Mouse (Mus musculus) kidney, embryonic 16.5 days (tissue): Measurements from ENCODE around the gene Morc4. TPM values are rescaled to one million over a fixed set of nuclear protein-coding genes. Genes with fewer than 3 reads are reported as not detected.

Source experiments
- ATAC-seq: fragments of 200-750 bp; cut with Nextera tagmentation; 2 replicates; pipeline ENCODE4 v1.8.0; 2017; ENCODE audit warnings: moderate TSS enrichment; ENCODE audit not compliant: low FRiP score, low TSS enrichment
- H3K27ac ChIP-seq: fragments of 300-500 bp; sonication (generic); 2 replicates; pipeline ENCODE4 v1.5.1; 2014; ENCODE audit warnings: low read length
- H3K27me3 ChIP-seq: fragments of 300-500 bp; sonication (generic); 2 replicates; pipeline ENCODE4 v1.6.1; 2014; ENCODE audit warnings: low read length, control low read depth, mixed read lengths; ENCODE audit not compliant: insufficient read depth
- H3K36me3 ChIP-seq: fragments of 300-500 bp; sonication (generic); 2 replicates; pipeline ENCODE4 v1.6.1; 2014; ENCODE audit warnings: low read length, control low read depth, mixed read lengths; ENCODE audit not compliant: insufficient read depth
- H3K4me1 ChIP-seq: fragments of 300-500 bp; sonication (generic); 2 replicates; pipeline ENCODE4 v1.6.1; 2014; ENCODE audit warnings: low read length, control low read depth, mixed read lengths; ENCODE audit not compliant: insufficient read depth
- H3K4me2 ChIP-seq: fragments of 300-500 bp; sonication (generic); replicated peaks from 2 replicates; pipeline ENCODE4 v1.6.1; 2014; ENCODE audit warnings: low read depth, low read length
- H3K4me3 ChIP-seq: fragments of 300-500 bp; sonication (generic); 2 replicates; pipeline ENCODE4 v1.5.1; 2014; ENCODE audit warnings: mild to moderate bottlenecking, low read length
- H3K9ac ChIP-seq: fragments of 300-500 bp; sonication (generic); replicated peaks from 2 replicates; pipeline ENCODE4 v1.6.1; 2014; ENCODE audit warnings: low read length
- H3K9me3 ChIP-seq: fragments of 300-500 bp; sonication (generic); 2 replicates; pipeline ENCODE4 v1.6.1; 2016; ENCODE audit warnings: low read length, control low read depth
- WGBS: fragments of 180-500 bp; shearing (Covaris S2); extraction: QIAGEN DNeasy Blood & Tissue Kit; methylation state at CpG from one replicate; pipeline ENCODE4 v1.1.7; 2014; 5-methylcytosine and 5-hydroxymethylcytosine counted together
- polyA plus RNA-seq: library from polyadenylated mRNA; unstranded; fragments of >200 nt; fragmentation: Nextera tagmentation; extraction: Ambion mirVana; gene quantifications from 2 replicates; pipeline ENCODE4 v1.2.1, GENCODE M21; 2015

The Morc4 gene
- polyA plus RNA-seq, 1 experiment from 2014 or later, result 11.1 TPM

GRCm38 (mm10) chrX:139774309-139775083 lies 97.0 kb downstream of the Morc4 start:
- 36% methylated on average over 18 of the region's 18 CpGs for WGBS

More at GRCm38 (mm10) chrX:139774309-139775083, 97.0 kb downstream of the Morc4 start:
- H3K27ac ChIP-seq, result no peak overlapping the region
- no peak; the same call in 1 of the 2 replicates for ATAC-seq
- H3K4me2 ChIP-seq, result no peak overlapping the region
- no peaks in the 10 kb centered on the region for H3K9me3 ChIP-seq
- no peak overlapping the region for H3K4me3 ChIP-seq
- H3K27me3 ChIP-seq, result peaks cover 12% of the 10 kb centered on the region; the same call in 1 of the 2 replicates
- H3K4me1 ChIP-seq, result no peaks in the 10 kb centered on the region
- no peak overlapping the region for H3K9ac ChIP-seq
- no peaks in the 10 kb centered on the region for H3K36me3 ChIP-seq

Other genes starting within 250 kb of the Morc4 start
- gene Tbc1d8b, start 186.7 kb downstream of the Morc4 start, polyA plus RNA-seq, result 2.3 and 2.9 TPM in 2 replicates
- 0.20 TPM in 1 of 2 replicates, not detected in the other for gene Gm15013, start 157.2 kb downstream of the Morc4 start, polyA plus RNA-seq
- gene Ripply1, start 89.3 kb downstream of the Morc4 start, polyA plus RNA-seq, result not detected in 2 replicates
- 54.9 and 64.7 TPM in 2 replicates for gene Cldn2, start 70.8 kb downstream of the Morc4 start, polyA plus RNA-seq
- 4.2 and 4.7 TPM in 2 replicates for gene Rbm41, start 126.9 kb upstream of the Morc4 start, polyA plus RNA-seq
- 2.0 and 2.5 TPM in 2 replicates for gene Nup62cl, start 191.0 kb upstream of the Morc4 start, polyA plus RNA-seq
- gene Pih1h3b, start 191.2 kb upstream of the Morc4 start, polyA plus RNA-seq, result not detected in 2 replicates